Mouse (Mus musculus) natural killer cell, adult 2 months (primary cell): ENCODE data around the gene Trat1.

Source experiments
- DNase-seq, 2 experiments: peaks; one replicate each; pipeline ENCODE4 v3.0.0; 2022; ENCODE audit warnings: low spot score in 2 of 2

Gene Trat1

DNA sequence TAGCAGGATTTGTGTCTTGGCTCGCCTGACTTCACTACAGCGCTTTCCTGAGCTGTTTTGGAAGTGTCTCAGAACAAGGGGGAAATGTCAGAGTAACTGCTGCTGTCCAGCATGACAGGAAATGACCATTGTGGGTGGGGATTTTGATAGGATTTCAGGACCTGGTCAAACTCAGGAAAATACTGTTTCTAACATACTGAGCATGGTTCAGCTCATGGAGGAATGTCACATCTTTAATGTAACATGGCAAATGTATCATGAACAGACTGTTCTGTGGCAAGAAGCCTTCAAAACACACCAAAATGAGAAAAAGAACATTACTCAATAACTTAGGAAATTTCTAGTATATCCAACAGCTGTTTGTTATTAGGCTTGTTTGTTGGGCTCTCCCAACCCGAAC lies 52.1 kb downstream of the Trat1 start:
- DNase-seq: no peak

DNA sequence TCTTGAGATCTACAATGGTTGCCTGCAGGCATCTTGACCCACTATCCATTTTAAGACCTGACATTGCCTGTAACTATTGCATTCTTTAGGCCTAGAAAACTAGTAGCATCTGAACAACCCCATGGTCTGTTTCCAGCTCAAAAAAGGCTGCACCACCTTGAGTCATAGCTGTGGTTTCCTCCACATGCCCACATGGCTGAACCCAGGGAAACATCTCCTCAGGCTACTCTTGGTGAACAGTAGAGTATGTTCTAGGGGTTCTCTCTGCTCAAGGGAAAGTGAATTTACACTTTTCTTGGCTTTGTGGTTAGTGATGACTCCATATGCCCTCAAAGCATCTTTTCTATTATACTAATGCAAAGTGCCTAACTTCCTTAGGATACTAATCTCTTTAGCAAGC lies 55.5 kb downstream of the Trat1 start:
- DNase-seq: no peak

DNA sequence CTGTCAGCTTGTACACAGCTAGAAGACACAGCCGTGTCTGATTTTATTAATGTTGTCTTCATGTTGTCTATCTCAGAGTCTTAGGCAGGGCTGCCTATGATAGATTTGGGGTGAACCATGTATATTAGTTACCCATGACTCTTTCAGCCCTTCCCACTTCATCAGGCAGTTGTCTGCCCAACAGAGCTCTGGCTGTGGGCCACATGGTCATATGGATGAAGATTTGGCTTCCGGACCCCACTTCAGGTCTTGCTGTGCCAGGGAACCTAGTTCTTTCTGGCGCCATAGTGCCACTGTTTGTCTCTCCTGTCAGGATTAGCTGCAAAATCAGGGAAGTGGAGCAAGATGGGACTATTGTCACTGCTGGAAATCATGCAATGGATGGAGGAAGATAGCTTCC lies 69.9 kb downstream of the Trat1 start:
- DNase-seq: no peak
